Comparison of ENCODE assay signal across 8 mouse cellular contexts in the genomic region with DNA sequence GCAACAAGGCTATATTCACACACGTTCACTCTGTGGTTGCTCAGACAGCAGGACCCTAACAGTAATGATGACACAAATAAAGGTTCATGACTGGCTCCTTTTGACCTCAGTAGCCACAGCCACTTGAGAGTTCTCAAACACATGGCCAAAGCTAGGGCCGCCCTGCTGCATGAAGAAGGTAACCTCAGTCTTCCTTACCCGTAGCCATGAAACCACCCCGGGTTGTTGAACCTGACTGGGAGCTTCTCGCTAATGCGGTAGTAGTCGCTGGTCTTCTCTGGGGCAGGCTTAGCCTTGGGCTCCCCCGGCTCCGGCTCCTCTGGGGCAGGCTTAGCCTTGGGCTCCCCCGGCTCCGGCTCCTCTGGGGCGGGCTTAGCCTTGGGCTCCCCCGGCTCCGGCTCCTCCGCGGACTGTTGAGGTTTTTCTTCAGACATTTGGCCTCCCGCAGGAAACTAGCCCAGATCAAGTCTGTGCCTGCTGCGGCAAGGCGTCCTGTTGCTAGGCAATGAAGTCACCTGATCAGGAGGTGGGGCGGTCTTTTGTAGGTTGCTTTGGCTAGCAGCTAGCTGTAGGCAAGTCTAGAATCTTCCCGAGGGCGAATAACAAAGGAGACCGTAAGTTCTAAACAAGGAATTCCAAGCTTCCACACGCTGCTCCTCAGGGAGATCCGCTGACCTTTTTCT. TPM values are rescaled to one million over a fixed set of nuclear protein-coding genes. Genes with fewer than 3 reads are reported as not detected.
DNase-seq lines count a peak whose midpoint lies in the region; ATAC-seq and TF ChIP-seq lines count a peak whose summit lies in the region.

A gene (minus strand): TSS at position 497 of the 683 bp plus-strand sequence.

- H3K4me2 ChIP-seq in CH12.LX (ENCODE audit: insufficient read depth, low read depth, poor library complexity, severe bottlenecking): peak within 1 kb of the TSS; percentile 89
- H3K4me2 ChIP-seq in liver, postnatal 0 days (ENCODE audit: low read depth, low read length): peak within 1 kb of the TSS; percentile 61
- H3K4me2 ChIP-seq in neural tube, embryonic 14.5 days (ENCODE audit: low read depth, low read length): peak within 1 kb of the TSS; percentile 42

- TF ChIP-seq POLR2A in CH12.LX (IDR thresholded peaks at IDR 0.05; ENCODE audit: low read depth, low read length): no peak
- no peak for TF ChIP-seq POLR2A in brain, embryonic 14.5 days (IDR thresholded peaks at IDR 0.05; ENCODE audit: borderline replicate concordance, extremely low read depth, insufficient read depth, insufficient read length, poor library complexity, severe bottlenecking)

- TF ChIP-seq EP300 in CH12.LX (IDR thresholded peaks at IDR 0.05; ENCODE audit: low read length): no peak
- TF ChIP-seq EP300 in liver, postnatal 0 days (IDR thresholded peaks at IDR 0.05; ENCODE audit: low read depth): no peak

- ATAC-seq in liver, postnatal 0 days: peak; percentile 38; the same call in 1 of the 2 replicates
- ATAC-seq in neural tube, embryonic 14.5 days (ENCODE audit: low read depth): peak; percentile 63; the same call in 1 of the 2 replicates

- no peak within 1 kb of the TSS for H3K9ac ChIP-seq in CH12.LX (ENCODE audit: insufficient read depth, low read depth)
- no peak within 1 kb of the TSS for H3K9ac ChIP-seq in liver, postnatal 0 days (replicated peaks)
- H3K9ac ChIP-seq in neural tube, embryonic 14.5 days (replicated peaks; ENCODE audit: low read depth, low read length): 0 out of 2 replicates have a peak within 1 kb of the TSS, but pooled peaks have one; percentile 5

- H3K4me1 ChIP-seq in CH12.LX (ENCODE audit: control insufficient read depth in 1 of 2, insufficient read depth in 2 of 2): peaks cover 11 to 21% of the 10 kb centered on the region in 2 experiments
- peaks cover 16% of the 10 kb centered on the region for H3K4me1 ChIP-seq in liver, postnatal 0 days (ENCODE audit: insufficient read depth)
- H3K4me1 ChIP-seq in neural tube, embryonic 14.5 days (ENCODE audit: control insufficient read depth, insufficient read depth, low read length): peaks cover 8% of the 10 kb centered on the region; the same call in 1 of the 2 replicates

- no peak for TF ChIP-seq RAD21 in CH12.LX (IDR thresholded peaks at IDR 0.05; ENCODE audit: low read depth, low read length)

- no peaks in the 10 kb centered on the region for H3K9me3 ChIP-seq in CH12.LX (replicated peaks; ENCODE audit: low read length)
- H3K9me3 ChIP-seq in liver, postnatal 0 days (ENCODE audit: low read length): no peaks in the 10 kb centered on the region
- no peaks in the 10 kb centered on the region for H3K9me3 ChIP-seq in neural tube, embryonic 14.5 days (ENCODE audit: control insufficient read depth, low read length)

- H3K4me3 ChIP-seq in CH12.LX (replicated peaks in 1 of 3; ENCODE audit: low read depth in 2 of 3, low read length in 2 of 3, poor library complexity in 1 of 3): peak within 1 kb of the TSS in 1 of 3 experiments; percentile 16
- no peak within 1 kb of the TSS for H3K4me3 ChIP-seq in liver, postnatal 0 days (ENCODE audit: low read depth, low read length)
- H3K4me3 ChIP-seq in neural tube, embryonic 14.5 days (ENCODE audit: low read depth, low read length): no peak within 1 kb of the TSS

- H3K27me3 ChIP-seq in CH12.LX (replicated peaks): peaks cover 52% of the 10 kb centered on the region
- H3K27me3 ChIP-seq in liver, postnatal 0 days (ENCODE audit: insufficient read depth, low read length): peaks cover 3% of the 10 kb centered on the region; the same call in 1 of the 2 replicates
- H3K27me3 ChIP-seq in neural tube, embryonic 14.5 days (ENCODE audit: control insufficient read depth, insufficient read depth, low read length): no peaks in the 10 kb centered on the region

- TF ChIP-seq CTCF in CH12.LX (conservative IDR thresholded peaks at IDR 0.05 in 1 of 2, IDR thresholded peaks at IDR 0.05 in 1 of 2; ENCODE audit: low read depth in 2 of 2, low read length in 2 of 2): no peak
- no peak for TF ChIP-seq CTCF in brain, embryonic 14.5 days (IDR thresholded peaks at IDR 0.05; ENCODE audit: borderline replicate concordance, extremely low read depth, insufficient read depth, insufficient read length)
- no peak for TF ChIP-seq CTCF in liver, postnatal 0 days (IDR thresholded peaks at IDR 0.05; ENCODE audit: low read depth)

- dilution Hi-C loops in CH12.LX (cut with MboI; ENCODE audit: extremely low pct_ligation_motif_present, extremely low pct_unique_long_range_greater_than_20kb, low sequenced_read_pairs): no loop called here

- in situ Hi-C loops in CH12.LX (cut with MboI; ENCODE audit: low pct_ligation_motif_present, low pct_unique_long_range_greater_than_20kb, low sequenced_read_pairs): no loop called here

- H3K79me2 ChIP-seq in CH12.LX (replicated peaks; ENCODE audit: control insufficient read depth, extremely low read depth, insufficient read depth, poor library complexity, severe bottlenecking): peaks cover 14% of the 10 kb centered on the region

- peaks cover 13 to 22% of the 10 kb centered on the region in 2 experiments for H3K36me3 ChIP-seq in CH12.LX (replicated peaks in 1 of 2; ENCODE audit: control insufficient read depth in 1 of 2, insufficient read depth in 1 of 2, low read length in 1 of 2)
- H3K36me3 ChIP-seq in liver, postnatal 0 days (replicated peaks; ENCODE audit: insufficient read depth, low read length): peaks cover 10% of the 10 kb centered on the region
- peaks cover 8% of the 10 kb centered on the region; the same call in 1 of the 2 replicates for H3K36me3 ChIP-seq in neural tube, embryonic 14.5 days (ENCODE audit: control insufficient read depth, insufficient read depth, low read length)

- DNase-seq in CH12.LX (ENCODE audit: extremely low read depth): peak; percentile 55
- peak; percentile 91 for DNase-seq in brain, embryonic 14.5 days (ENCODE audit: low read depth)
- peak; percentile 72 for DNase-seq in fibroblast of lung, adult 2 months (ENCODE audit: low read depth)
- DNase-seq in heart, postnatal 4 days: peak; percentile 62
- DNase-seq in large intestine, adult 2 months (ENCODE audit: low read depth, low spot score): peak; percentile 69
- DNase-seq in liver, postnatal 0 days: peak; percentile 63
- peak; percentile 68 for DNase-seq in thymus, postnatal 0 days (ENCODE audit: low spot score)

- whole genome bisulfite sequencing in large intestine, adult 2 months: 6% methylated on average over 25 of the region's 25 CpGs
- 6% methylated on average over 25 of the region's 25 CpGs for WGBS in liver, postnatal 0 days (ENCODE audit: insufficient replicate concordance)
- WGBS in neural tube, embryonic 14.5 days: 5% methylated on average over 25 of the region's 25 CpGs

- H3K27ac ChIP-seq in CH12.LX (ENCODE audit: insufficient read depth, low read depth): no peak within 1 kb of the TSS
- H3K27ac ChIP-seq in liver, postnatal 0 days (ENCODE audit: low read depth): no peak within 1 kb of the TSS
- no peak within 1 kb of the TSS for H3K27ac ChIP-seq in neural tube, embryonic 14.5 days (ENCODE audit: low read depth, low read length)

TF ChIP-seq in CH12.LX, 34 proteins besides CTCF, POLR2A, EP300 and RAD21:
- TF ChIP-seq UBTF (IDR thresholded peaks at IDR 0.05; ENCODE audit: low read depth, low read length) (0 out of 2 replicates have a peak, but pooled peaks have one; percentile 58), ETS1 (conservative IDR thresholded peaks at IDR 0.05; ENCODE audit: low read depth, low read length) (no peak), ZMIZ1 (IDR thresholded peaks at IDR 0.05; ENCODE audit: low read depth, low read length) (no peak), KAT2A (IDR thresholded peaks at IDR 0.05; ENCODE audit: insufficient replicate concordance, low read length) (no peak), USF1 (IDR thresholded peaks at IDR 0.05; ENCODE audit: low read depth, low read length) (peak; percentile 83), SIN3A (IDR thresholded peaks at IDR 0.05; ENCODE audit: low read length) (peak; percentile 94), MAFK (IDR thresholded peaks at IDR 0.05; ENCODE audit: insufficient replicate concordance, low read length) (no peak), MXI1 (IDR thresholded peaks at IDR 0.05; ENCODE audit: low read depth, low read length) (peak; percentile 82), MAX (IDR thresholded peaks at IDR 0.05; ENCODE audit: low read length) (no peak), JUND (conservative IDR thresholded peaks at IDR 0.05; ENCODE audit: low read depth, low read length) (no peak), IRF4 (IDR thresholded peaks at IDR 0.05; ENCODE audit: low read depth, low read length) (no peak), SMC3 (IDR thresholded peaks at IDR 0.05; ENCODE audit: low read depth, low read length) (no peak), USF2 (conservative IDR thresholded peaks at IDR 0.05; ENCODE audit: low read depth, low read length) (peak; percentile 56; the same call in 1 of the 2 replicates), ZNF384 (IDR thresholded peaks at IDR 0.05; ENCODE audit: low read depth, low read length) (no peak), GABPA (IDR thresholded peaks at IDR 0.05; ENCODE audit: insufficient replicate concordance, low read depth, low read length) (no peak), TBP (conservative IDR thresholded peaks at IDR 0.05; ENCODE audit: low read depth, low read length) (no peak), CHD1 (IDR thresholded peaks at IDR 0.05; ENCODE audit: low read depth, low read length) (no peak), BHLHE40 (IDR thresholded peaks at IDR 0.05; ENCODE audit: low read depth, low read length) (0 out of 2 replicates have a peak, but pooled peaks have one; percentile 14), ZKSCAN1 (IDR thresholded peaks at IDR 0.05; ENCODE audit: borderline replicate concordance, low read depth, low read length) (no peak)

RNA-seq across cellular contexts. Expression of the gene that starts here (rescaled TPM):
- total RNA-seq in CH12.LX (2012; rRNA removed) (0.98 and 1.6 TPM in 2 replicates), CH12.LX (2014; rRNA removed) (0.74 TPM in 2 replicates)
- polyA plus RNA-seq in CH12.LX (2012; ENCODE audit: insufficient read length, low read depth): 1.3 TPM in 1 of 2 replicates, not detected in the other
- polyA plus RNA-seq in brain, embryonic 14.5 days (2012; rRNA removed): 1.3 and 2.1 TPM in 2 replicates
- total RNA-seq in heart, postnatal 4 days (2021): not detected
- polyA plus RNA-seq in large intestine, adult 2 months (2012; rRNA removed): not detected in 2 replicates
- polyA plus RNA-seq in liver, postnatal 0 days (2015; fragmentation: Nextera tagmentation; extraction: Ambion mirVana): not detected in 2 replicates
- polyA plus RNA-seq in neural tube, embryonic 14.5 days (2014; fragmentation: Nextera tagmentation; extraction: Ambion mirVana): 4.7 and 7.5 TPM in 2 replicates
- 0.57 and 1.3 TPM in 2 replicates for polyA plus RNA-seq in thymus, postnatal 0 days (2015; fragmentation: Nextera tagmentation; extraction: Ambion mirVana)

Comparison
In these comparisons a context has a peak if more than half of its experiments do, and no peak if none do; other contexts are left out.
1. Peak in DNase-seq in heart, postnatal 4 days; RNA of the gene not detected or under 1 TPM.
2. Peak in DNase-seq in large intestine, adult 2 months; RNA of the gene not detected or under 1 TPM.
3. Peak in DNase-seq, ATAC-seq and H3K4me2 ChIP-seq in liver, postnatal 0 days; RNA of the gene not detected or under 1 TPM.